Mouse (Mus musculus): ENCODE measurements around the gene Piezo1.

Piezo1 gene

GRCm38 (mm10) chr8:122546066-122546755, 4.9 kb downstream of the Piezo1 start:
- in situ Hi-C loops (cut with MboI) = loop anchor here (5.0 kb wide), 1 partner anchor 44 kb away; no protein-coding TSS in a partner anchor

DNA sequence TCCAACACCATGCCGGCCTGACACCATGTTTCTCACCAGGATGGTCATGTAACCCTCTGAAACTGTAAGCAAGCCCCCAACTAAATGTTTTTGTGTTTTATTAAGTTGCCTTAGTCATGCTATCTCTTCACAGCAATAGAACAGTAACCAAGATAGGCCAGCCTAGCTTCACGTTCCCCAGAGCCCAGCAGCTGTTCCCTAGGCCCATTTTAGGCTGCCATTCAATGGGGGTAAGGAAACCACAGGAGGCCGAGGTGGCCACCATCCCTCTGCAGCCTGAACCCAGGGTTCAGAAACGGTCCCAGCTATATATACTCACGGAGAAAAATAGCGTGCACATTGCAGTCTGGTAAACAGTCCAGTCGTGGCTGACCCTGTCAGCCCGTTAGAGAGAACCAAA, 7.0 kb downstream of the Piezo1 start:
- in situ Hi-C loops (cut with MboI) = no loop called here

GRCm38 (mm10) chr8:122538310-122539076, 12.6 kb downstream of the Piezo1 start:
- in situ Hi-C loops (cut with MboI) = no loop called here

GRCm38 (mm10) chr8:122537812-122538211, 13.3 kb downstream of the Piezo1 start:
- in situ Hi-C loops (cut with MboI) = no loop called here

DNA sequence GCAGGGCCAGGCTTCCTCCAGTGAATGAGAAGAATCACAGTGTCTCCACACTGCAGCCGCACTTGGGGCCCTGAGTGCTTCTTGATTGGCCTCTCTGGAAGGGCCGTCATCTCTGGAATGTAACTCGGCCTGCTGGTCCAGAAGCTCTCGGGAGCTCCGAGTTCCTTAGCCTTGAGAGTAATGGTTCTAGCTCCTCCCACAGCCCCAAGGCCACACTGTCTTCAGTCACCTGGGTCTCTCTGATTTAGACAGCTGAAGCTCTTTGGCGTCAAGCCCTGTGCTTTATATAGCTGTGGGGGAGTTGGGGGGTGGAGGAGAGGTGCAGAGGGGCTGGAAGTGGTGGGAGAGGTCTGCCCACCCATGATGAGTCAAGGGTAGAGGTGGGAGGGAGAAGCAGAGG, 14.1 kb downstream of the Piezo1 start:
- in situ Hi-C loops (cut with MboI) = no loop called here

GRCm38 (mm10) chr8:122531312-122531711, 19.8 kb downstream of the Piezo1 start:
- in situ Hi-C loops (cut with MboI) = no loop called here

DNA sequence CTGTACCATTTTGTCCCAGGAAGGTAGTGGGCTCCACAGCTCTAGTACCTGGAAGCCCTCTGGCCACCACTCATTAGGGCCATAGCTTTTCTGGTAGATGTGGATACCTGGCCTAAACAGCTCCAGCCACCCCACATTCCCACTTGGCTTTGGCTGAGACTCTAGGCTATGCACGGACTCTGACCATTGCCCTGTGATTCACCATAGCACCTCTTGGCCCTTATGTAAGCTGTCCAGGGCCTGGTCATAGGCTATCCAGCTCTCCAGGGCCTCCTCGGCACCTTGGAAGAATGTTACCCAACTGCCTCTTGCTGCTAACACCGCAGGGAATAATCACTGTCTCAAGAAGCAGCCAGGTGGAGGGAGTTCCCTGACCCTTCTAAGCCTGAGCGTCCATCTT, 22.0 kb downstream of the Piezo1 start:
- in situ Hi-C loops (cut with MboI) = no loop called here

DNA sequence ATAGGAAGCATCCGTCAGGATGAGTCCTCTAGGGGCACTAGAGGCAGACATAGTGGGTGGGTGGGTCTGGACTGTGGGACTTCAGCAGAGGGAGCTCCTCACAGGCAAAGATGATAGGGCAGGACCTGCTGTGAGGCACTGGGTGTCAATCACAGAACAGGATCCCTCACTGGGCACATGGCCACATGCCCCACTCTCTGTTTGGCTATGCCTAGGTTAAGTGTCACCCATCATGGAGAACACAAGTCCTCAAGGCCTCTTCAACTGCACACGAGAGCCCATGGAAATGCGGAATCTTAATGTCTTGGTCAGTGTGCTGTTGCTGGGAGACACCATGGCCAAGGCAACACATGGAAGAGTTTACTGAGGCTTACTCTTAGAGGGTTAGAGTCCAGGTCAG, 23.2 kb downstream of the Piezo1 start:
- in situ Hi-C loops (cut with MboI) = no loop called here

DNA sequence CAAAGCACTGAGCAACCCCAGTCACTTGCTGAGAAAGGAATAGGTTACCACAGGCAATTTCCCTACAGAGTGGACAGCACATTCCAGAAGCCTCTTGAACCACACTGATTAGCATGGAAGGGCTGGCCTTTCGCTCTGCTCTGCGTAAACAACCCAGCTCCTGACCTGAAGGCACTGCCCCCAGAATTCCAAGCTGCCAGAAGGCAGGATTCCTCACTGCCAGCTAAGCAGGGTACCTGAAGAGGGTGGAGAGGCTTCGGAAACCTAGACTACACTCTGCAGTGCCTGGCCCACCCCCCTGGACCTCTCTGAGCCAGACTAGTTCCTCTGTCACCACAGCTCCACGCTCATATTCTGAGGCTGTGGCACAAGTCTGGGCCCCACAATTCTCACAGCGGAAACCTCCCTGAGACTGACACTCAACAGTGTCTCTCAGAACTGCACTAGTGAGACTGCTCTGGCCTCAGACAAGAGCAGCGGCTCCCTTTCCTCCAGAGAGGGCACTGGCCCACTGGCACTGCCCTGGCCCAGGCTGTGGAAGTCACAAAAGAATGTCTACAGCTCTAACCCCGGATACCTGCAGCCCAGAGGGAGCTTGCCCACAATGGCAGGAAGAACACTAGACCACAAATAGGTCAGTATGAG, 24.5 kb downstream of the Piezo1 start:
- in situ Hi-C loops (cut with MboI) = no loop called here

DNA sequence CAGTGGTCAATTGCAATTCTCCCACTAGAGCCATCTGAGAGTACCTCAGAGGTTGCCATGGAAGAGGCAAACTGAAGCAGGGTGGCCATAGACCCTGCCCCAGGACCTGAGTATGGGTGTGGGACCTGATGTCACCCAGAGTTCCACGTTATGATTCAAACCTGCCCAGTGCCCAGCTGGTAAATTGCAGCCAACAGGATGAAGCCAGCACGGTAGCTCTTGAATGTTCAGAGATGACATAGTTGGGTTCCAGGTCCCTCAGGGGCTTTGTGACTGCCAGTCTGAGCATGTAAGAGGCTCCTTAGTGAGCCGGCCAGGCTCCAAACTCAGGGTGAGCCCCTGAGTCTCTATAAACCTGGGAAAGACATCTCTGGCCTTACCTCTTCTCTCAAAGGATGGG, 25.0 kb downstream of the Piezo1 start:
- in situ Hi-C loops (cut with MboI) = no loop called here

- in situ Hi-C loops (cut with MboI) = no loop called here
Observed at GRCm38 (mm10) chr8:122525004-122525403, 26.1 kb downstream of the Piezo1 start.

DNA sequence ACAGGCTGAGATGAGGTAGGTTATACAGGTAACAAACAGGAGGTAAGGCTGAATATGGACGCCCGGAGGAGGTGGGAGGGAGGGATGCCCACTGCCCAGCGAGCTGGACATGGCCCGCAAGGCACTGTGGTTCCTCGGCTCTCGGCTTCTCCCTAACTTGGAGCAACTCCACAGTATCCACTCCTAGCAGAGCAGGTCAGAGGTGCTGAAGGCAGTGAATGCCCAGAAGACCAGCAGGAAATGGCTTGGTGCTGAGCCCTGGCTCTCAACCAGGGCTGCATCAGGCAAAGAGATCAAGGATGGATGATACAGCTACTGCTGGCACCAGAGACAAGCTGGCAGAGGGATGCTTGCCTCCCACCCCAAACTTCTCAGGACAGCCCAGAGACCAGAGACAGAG, 26.6 kb downstream of the Piezo1 start:
- in situ Hi-C loops (cut with MboI) = no loop called here

GRCm38 (mm10) chr8:122523652-122524360, 27.3 kb downstream of the Piezo1 start:
- in situ Hi-C loops (cut with MboI) = no loop called here

GRCm38 (mm10) chr8:122522796-122523651, 28.1 kb downstream of the Piezo1 start:
- in situ Hi-C loops (cut with MboI) = no loop called here

- in situ Hi-C loops (cut with MboI) = no loop called here
Observed at GRCm38 (mm10) chr8:122520611-122521010, 30.5 kb downstream of the Piezo1 start.

GRCm38 (mm10) chr8:122517541-122518190, 33.5 kb downstream of the Piezo1 start:
- in situ Hi-C loops (cut with MboI) = no loop called here

GRCm38 (mm10) chr8:122515699-122516098, 35.4 kb downstream of the Piezo1 start:
- in situ Hi-C loops (cut with MboI) = no loop called here

DNA sequence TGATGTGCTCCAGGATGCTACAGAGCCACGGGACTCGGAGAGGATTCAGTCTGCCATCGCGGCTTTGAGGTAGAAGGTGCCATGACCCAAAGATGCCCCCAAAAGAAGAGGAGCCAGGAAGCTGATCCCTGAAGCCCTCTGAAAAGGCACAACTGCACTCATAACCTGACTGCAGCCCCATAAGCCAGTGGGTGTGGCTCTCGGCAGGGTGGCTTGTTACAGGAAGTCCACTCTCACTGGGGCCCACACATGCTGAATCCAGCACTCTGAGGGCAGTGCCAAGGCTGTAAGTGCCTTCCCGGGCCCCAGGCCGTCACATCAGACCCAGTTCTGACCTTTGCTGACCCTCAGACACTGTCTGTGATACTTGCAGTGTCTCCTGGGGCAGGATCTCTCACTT, 38.7 kb downstream of the Piezo1 start:
- in situ Hi-C loops (cut with MboI) = no loop called here

DNA sequence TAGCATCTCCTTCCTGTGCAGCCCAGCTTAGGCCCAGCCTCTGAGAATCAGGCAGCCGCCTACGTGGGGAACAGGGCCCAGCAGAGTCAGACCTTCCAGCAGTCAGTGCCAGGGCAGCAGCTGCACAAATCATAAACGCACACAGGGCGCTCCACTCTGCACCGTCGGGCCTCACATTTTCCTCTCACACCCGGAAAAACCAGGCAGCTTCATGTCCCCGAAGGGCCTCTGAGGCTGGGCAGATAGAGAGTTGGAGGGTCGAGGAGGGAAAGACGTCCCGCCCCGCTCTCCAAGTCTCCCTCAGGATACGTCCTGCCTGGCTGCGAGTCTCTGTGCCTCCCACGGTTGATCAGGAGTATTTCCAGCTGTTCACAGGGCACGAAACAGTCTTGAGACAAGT, 39.6 kb downstream of the Piezo1 start:
- in situ Hi-C loops (cut with MboI) = no loop called here

DNA sequence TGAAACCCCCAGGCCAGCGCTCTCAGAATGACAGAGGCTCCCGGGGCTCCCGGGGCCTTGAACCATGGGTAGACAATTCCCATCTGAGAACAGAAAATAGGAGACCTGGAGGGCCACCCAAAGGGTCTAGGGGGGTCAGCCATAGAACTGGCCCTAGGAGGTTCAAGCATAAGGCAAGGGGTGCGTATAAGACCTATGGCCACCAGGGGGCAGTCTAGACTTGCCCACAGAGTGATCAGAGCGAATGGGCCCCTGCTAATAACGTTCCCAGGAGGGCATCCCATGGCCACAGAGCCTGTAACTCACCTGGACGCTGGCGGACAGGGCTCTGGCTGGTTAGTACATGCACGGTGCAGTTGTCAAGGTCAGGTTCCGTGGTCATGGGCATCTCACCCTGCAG, 50.3 kb downstream of the Piezo1 start:
- in situ Hi-C loops (cut with MboI) = loop anchor here (5.0 to 10.0 kb wide), 2 partner anchors 46 to 334 kb away; no protein-coding TSS in a partner anchor

- in situ Hi-C loops (cut with MboI) = no loop called here
Observed at GRCm38 (mm10) chr8:122497912-122498311, 53.2 kb downstream of the Piezo1 start.
